Mouse (Mus musculus) heart, embryonic 15.5 days (tissue): ENCODE measurements around the gene Krtap27-1. TPM values are rescaled to one million over a fixed set of nuclear protein-coding genes. Genes with fewer than 3 reads are reported as not detected.

ENCODE experiments used
- ATAC-seq: fragments of 200-750 bp; cut with Nextera tagmentation; replicated peaks from 2 replicates; pipeline ENCODE4 v1.8.0; 2017; ENCODE audit warnings: low read depth, moderate TSS enrichment; ENCODE audit not compliant: insufficient number of reproducible peaks, insufficient read depth, low FRiP score
- H3K27ac ChIP-seq: fragments of 300-500 bp; sonication (generic); 2 replicates; pipeline ENCODE4 v1.5.1; 2015; ENCODE audit warnings: mild to moderate bottlenecking, inconsistent platforms
- H3K27me3 ChIP-seq: fragments of 300-500 bp; sonication (generic); 2 replicates; pipeline ENCODE4 v1.6.1; 2015; ENCODE audit warnings: inconsistent platforms
- H3K36me3 ChIP-seq: fragments of 300-500 bp; sonication (generic); 2 replicates; pipeline ENCODE4 v1.6.1; 2015; ENCODE audit warnings: mild to moderate bottlenecking, inconsistent platforms
- H3K4me1 ChIP-seq: fragments of 300-500 bp; sonication (generic); replicated peaks from 2 replicates; pipeline ENCODE4 v1.6.1; 2015; ENCODE audit warnings: inconsistent platforms
- H3K4me2 ChIP-seq: fragments of 300-500 bp; sonication (generic); 2 replicates; pipeline ENCODE4 v1.6.1; 2015; ENCODE audit warnings: inconsistent platforms, mild to moderate bottlenecking, moderate library complexity
- H3K4me3 ChIP-seq: fragments of 300-500 bp; sonication (generic); 2 replicates; pipeline ENCODE4 v1.5.1; 2015; ENCODE audit warnings: mild to moderate bottlenecking, inconsistent platforms
- H3K9ac ChIP-seq: fragments of 300-500 bp; sonication (generic); 2 replicates; pipeline ENCODE4 v1.6.1; 2015; ENCODE audit warnings: mild to moderate bottlenecking, inconsistent platforms
- H3K9me3 ChIP-seq: fragments of 300-500 bp; sonication (generic); replicated peaks from 2 replicates; pipeline ENCODE4 v1.6.1; 2016; ENCODE audit warnings: inconsistent platforms
- WGBS: fragments of 180-500 bp; shearing (Covaris S2); methylation state at CpG from one replicate; pipeline ENCODE4 v1.1.7; 2015; ENCODE audit warnings: mixed read lengths; 5-methylcytosine and 5-hydroxymethylcytosine counted together
- polyA plus RNA-seq: library from polyadenylated mRNA; unstranded; fragments of >200 nt; fragmentation: Nextera tagmentation; extraction: Ambion mirVana; gene quantifications from 2 replicates; pipeline ENCODE4 v1.2.1, GENCODE M21; 2015

Krtap27-1 gene
- not detected in 2 replicates for polyA plus RNA-seq

- Histone ChIP-seq H3K9me3 (no peaks in the 10 kb centered on the region), H3K9ac (no peak within 1 kb of the TSS), H3K36me3 (no peaks in the 10 kb centered on the region), H3K4me2 (no peak within 1 kb of the TSS), H3K4me3 (no peak within 1 kb of the TSS), H3K4me1 (no peaks in the 10 kb centered on the region), H3K27ac (no peak within 1 kb of the TSS), H3K27me3 (no peaks in the 10 kb centered on the region)
- ATAC-seq, result no peak
- 81% methylated on average over 4 of the region's 4 CpGs for WGBS
Observed at GRCm38 (mm10) chr16:88671571-88671970, at the start of gene Krtap27-1. Gene Krtap27-1, minus strand, starts transcription at chr16:88671671.

GRCm38 (mm10) chr16:88720031-88720430 is 48.6 kb upstream of the Krtap27-1 start:
- Histone ChIP-seq H3K4me3 (no peak overlapping the region), H3K4me1 (no peaks in the 10 kb centered on the region), H3K36me3 (no peaks in the 10 kb centered on the region), H3K9ac (no peak overlapping the region), H3K9me3 (no peaks in the 10 kb centered on the region), H3K4me2 (no peak overlapping the region), H3K27me3 (no peaks in the 10 kb centered on the region), H3K27ac (no peak overlapping the region)
- no peak for ATAC-seq
- WGBS, result 50% methylated on average over 1 of the region's 1 CpGs

GRCm38 (mm10) chr16:88716549-88716948 is 45.1 kb upstream of the Krtap27-1 start:
- Histone ChIP-seq H3K36me3 (no peaks in the 10 kb centered on the region), H3K9ac (no peak overlapping the region), H3K27ac (no peak overlapping the region), H3K4me3 (no peak overlapping the region), H3K4me1 (no peaks in the 10 kb centered on the region), H3K9me3 (no peaks in the 10 kb centered on the region), H3K4me2 (no peak overlapping the region), H3K27me3 (no peaks in the 10 kb centered on the region)
- no peak for ATAC-seq

GRCm38 (mm10) chr16:88711245-88711644 is 39.8 kb upstream of the Krtap27-1 start:
- Histone ChIP-seq H3K27ac (no peak overlapping the region), H3K9ac (no peak overlapping the region), H3K4me2 (no peak overlapping the region), H3K27me3 (no peaks in the 10 kb centered on the region), H3K4me1 (no peaks in the 10 kb centered on the region), H3K9me3 (no peaks in the 10 kb centered on the region), H3K4me3 (no peak overlapping the region), H3K36me3 (no peaks in the 10 kb centered on the region)
- no peak for ATAC-seq
- 72% methylated on average over 6 of the region's 6 CpGs for WGBS

DNA sequence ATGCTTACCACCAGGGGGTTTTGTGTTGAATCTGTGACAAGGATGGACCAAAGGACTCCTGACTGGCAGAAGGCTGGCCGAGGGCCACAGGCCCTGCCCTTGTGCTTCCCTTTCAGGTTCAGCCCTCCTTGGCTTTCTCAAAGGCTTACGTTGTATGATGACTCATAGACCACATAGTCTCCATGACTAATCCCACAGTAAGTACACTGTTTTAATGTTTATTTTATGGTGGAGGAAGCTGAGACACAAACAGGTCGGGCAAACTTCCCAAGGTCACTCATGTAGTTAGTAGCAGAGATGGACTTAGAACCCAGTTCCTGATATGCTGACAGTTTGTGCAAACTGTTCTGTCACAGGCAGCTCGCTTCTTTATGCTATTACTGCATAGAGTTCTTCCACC is 39.3 kb upstream of the Krtap27-1 start:
- Histone ChIP-seq H3K9ac (no peak overlapping the region), H3K4me2 (no peak overlapping the region), H3K27me3 (no peaks in the 10 kb centered on the region), H3K4me1 (no peaks in the 10 kb centered on the region), H3K36me3 (no peaks in the 10 kb centered on the region), H3K4me3 (no peak overlapping the region), H3K27ac (no peak overlapping the region), H3K9me3 (no peaks in the 10 kb centered on the region)
- WGBS, result 68% methylated on average over 4 of the region's 4 CpGs
- ATAC-seq, result no peak

DNA sequence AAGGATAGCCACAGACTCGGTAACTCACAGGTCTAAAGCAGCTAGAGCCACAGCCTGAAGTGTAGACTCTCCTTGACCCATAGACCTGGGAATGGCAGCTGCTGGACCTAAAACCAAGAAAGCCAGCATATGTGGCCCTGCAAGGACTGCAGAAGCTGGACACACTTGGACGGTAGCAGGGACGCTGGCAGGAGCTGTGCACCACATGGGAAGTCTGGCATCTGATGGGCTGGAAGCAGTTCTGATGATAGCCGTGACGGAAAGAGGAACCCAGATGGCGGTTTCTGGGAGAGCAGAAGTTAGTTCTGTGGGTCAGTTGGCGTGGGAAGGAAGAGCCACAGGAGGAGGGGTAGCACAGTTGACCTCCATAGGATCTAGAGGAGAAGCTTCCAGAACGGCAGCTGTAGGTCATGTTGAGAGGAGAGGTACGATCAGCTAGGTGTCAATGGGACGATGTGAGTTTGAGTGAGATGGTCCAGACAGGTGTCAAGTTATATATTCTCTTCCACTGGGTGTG is 36.1 kb upstream of the Krtap27-1 start, which contains the start of gene 2310061N02Rik:
2310061N02Rik (minus strand) TSS at position 467 of the 517 bp plus-strand sequence.
- no peaks in the 10 kb centered on the region for H3K4me1 ChIP-seq
- H3K9me3 ChIP-seq, result no peaks in the 10 kb centered on the region
- WGBS, result 74% methylated on average over 10 of the region's 10 CpGs
- H3K9ac ChIP-seq, result no peak within 1 kb of the TSS
- no peak within 1 kb of the TSS for H3K27ac ChIP-seq
- H3K27me3 ChIP-seq, result no peaks in the 10 kb centered on the region
- H3K4me2 ChIP-seq, result no peak within 1 kb of the TSS
- no peaks in the 10 kb centered on the region for H3K36me3 ChIP-seq
- ATAC-seq, result no peak
- no peak within 1 kb of the TSS for H3K4me3 ChIP-seq

- H3K27me3 ChIP-seq, result no peaks in the 10 kb centered on the region
- no peak overlapping the region for H3K4me3 ChIP-seq
- H3K27ac ChIP-seq, result no peak overlapping the region
- H3K36me3 ChIP-seq, result no peaks in the 10 kb centered on the region
- no peak for ATAC-seq
- 44% methylated on average over 4 of the region's 4 CpGs for WGBS
- H3K4me1 ChIP-seq, result no peaks in the 10 kb centered on the region
- H3K9ac ChIP-seq, result no peak overlapping the region
- H3K4me2 ChIP-seq, result no peak overlapping the region
- H3K9me3 ChIP-seq, result no peaks in the 10 kb centered on the region
Observed at GRCm38 (mm10) chr16:88701072-88701864, 29.8 kb upstream of the Krtap27-1 start.

- Histone ChIP-seq H3K27ac (no peak overlapping the region), H3K27me3 (no peaks in the 10 kb centered on the region), H3K4me2 (no peak overlapping the region), H3K9ac (no peak overlapping the region), H3K4me1 (no peaks in the 10 kb centered on the region), H3K36me3 (no peaks in the 10 kb centered on the region), H3K4me3 (no peak overlapping the region), H3K9me3 (no peaks in the 10 kb centered on the region)
- WGBS, result 75% methylated on average over 4 of the region's 4 CpGs
- no peak for ATAC-seq
Observed at GRCm38 (mm10) chr16:88696256-88696655, 24.8 kb upstream of the Krtap27-1 start.

DNA sequence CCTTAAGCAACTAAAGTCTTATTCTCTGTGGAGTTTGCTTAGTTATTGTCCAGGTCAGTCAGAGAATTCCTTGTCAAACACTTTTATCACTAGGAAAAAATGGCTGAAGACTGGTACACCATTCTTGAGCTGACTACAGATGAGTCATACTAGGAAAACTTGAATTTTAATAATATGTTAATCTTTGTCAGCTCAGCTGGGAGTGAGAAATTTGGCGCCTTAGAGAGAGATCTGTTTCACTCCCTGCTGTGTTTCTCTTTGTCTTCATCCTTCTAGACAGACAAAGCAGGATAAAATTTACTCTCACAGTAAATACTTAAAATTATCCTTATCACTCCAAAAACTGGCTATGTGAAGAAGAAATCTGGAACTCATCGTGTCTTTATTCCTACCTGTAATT is 9.8 kb upstream of the Krtap27-1 start:
- H3K4me3 ChIP-seq, result no peak overlapping the region
- H3K36me3 ChIP-seq, result no peaks in the 10 kb centered on the region
- H3K27ac ChIP-seq, result no peak overlapping the region
- H3K4me1 ChIP-seq, result no peaks in the 10 kb centered on the region
- H3K4me2 ChIP-seq, result no peak overlapping the region
- no peak for ATAC-seq
- 48% methylated on average over 2 of the region's 2 CpGs for WGBS
- H3K27me3 ChIP-seq, result no peaks in the 10 kb centered on the region
- H3K9ac ChIP-seq, result no peak overlapping the region
- no peaks in the 10 kb centered on the region for H3K9me3 ChIP-seq

DNA sequence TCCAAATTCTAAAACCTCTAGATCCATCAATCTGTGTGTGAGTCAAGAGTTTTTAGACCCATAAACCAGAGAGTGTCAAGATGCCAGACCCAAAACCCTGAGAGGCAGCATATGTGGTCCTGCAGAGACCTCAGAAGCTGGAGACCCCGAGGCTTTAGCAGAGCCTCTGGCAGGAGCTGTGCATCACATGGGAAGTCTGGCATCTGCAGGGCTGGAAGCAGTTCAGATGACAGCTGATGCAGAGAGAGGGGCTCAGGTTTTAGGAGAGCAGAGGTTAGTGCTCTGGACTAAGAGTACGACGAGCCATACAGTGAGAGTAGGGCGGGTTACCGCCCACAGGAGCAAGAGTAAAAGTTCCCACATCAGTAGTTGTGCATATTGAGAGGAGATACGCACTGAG is 7.6 kb upstream of the Krtap27-1 start:
- no peak overlapping the region for H3K4me2 ChIP-seq
- WGBS, result 79% methylated on average over 6 of the region's 6 CpGs
- H3K27ac ChIP-seq, result no peak overlapping the region
- H3K36me3 ChIP-seq, result no peaks in the 10 kb centered on the region
- H3K27me3 ChIP-seq, result no peaks in the 10 kb centered on the region
- no peak overlapping the region for H3K4me3 ChIP-seq
- H3K4me1 ChIP-seq, result no peaks in the 10 kb centered on the region
- no peaks in the 10 kb centered on the region for H3K9me3 ChIP-seq
- no peak overlapping the region for H3K9ac ChIP-seq
- ATAC-seq, result no peak

GRCm38 (mm10) chr16:88657426-88657825 is 14.0 kb downstream of the Krtap27-1 start:
- H3K9me3 ChIP-seq, result no peaks in the 10 kb centered on the region
- H3K9ac ChIP-seq, result no peak overlapping the region
- H3K4me2 ChIP-seq, result no peak overlapping the region
- H3K27me3 ChIP-seq, result no peaks in the 10 kb centered on the region
- H3K36me3 ChIP-seq, result no peaks in the 10 kb centered on the region
- no peaks in the 10 kb centered on the region for H3K4me1 ChIP-seq
- no peak overlapping the region for H3K27ac ChIP-seq
- no peak overlapping the region for H3K4me3 ChIP-seq
- no peak for ATAC-seq
- WGBS, result 43% methylated on average over 1 of the region's 1 CpGs

DNA sequence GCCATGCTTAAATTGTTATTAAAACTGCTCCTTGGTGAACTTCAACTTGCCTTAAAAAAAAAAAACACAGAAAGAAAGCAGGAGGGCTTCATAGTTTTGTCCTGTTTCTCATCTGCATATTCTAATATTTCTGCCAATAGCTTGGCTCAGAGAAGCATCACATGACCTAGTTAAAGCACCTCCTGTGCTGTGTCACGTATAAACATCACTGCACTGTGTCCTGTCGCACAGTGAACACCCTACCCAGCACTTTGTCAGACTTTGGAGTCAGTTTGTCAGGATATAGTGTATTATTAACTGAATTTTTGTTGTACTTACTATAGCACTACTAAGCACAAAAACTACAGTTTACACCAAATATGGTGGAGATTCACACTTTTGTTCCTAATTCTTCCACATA is 19.5 kb downstream of the Krtap27-1 start:
- H3K27ac ChIP-seq, result no peak overlapping the region
- no peaks in the 10 kb centered on the region for H3K9me3 ChIP-seq
- H3K36me3 ChIP-seq, result no peaks in the 10 kb centered on the region
- no peak overlapping the region for H3K4me2 ChIP-seq
- no peaks in the 10 kb centered on the region for H3K4me1 ChIP-seq
- H3K9ac ChIP-seq, result no peak overlapping the region
- WGBS, result 63% methylated on average over 2 of the region's 2 CpGs
- H3K27me3 ChIP-seq, result no peaks in the 10 kb centered on the region
- H3K4me3 ChIP-seq, result no peak overlapping the region
- no peak for ATAC-seq
